Mouse (Mus musculus): ENCODE results near the gene Fam160b1.
A peak's percentile ranks its signal among the peaks of the same experiment; 100 is the strongest.

The Fam160b1 gene

DNA sequence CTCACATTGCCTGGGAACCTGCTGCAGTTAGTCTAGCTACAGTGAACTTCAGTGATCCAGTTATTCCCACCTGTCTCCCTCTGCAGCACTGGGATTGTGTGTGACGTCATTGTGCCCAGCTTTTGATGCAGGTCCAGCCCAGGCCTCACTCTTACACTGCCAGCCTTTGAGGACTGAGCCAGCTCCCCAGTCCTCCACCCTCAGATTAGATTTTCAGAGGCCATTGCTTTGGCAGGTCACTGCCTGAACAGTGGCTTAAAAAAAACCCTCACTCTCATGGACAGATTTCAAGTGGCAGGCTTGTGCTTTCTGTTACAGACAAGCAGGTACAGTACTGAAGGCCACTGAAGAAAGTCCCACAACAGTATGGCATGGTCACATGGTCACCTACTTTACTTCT is 15.8 kb upstream of the Fam160b1 start:
- no peak for DNase-seq (ENCODE audit: low read depth)

DNA sequence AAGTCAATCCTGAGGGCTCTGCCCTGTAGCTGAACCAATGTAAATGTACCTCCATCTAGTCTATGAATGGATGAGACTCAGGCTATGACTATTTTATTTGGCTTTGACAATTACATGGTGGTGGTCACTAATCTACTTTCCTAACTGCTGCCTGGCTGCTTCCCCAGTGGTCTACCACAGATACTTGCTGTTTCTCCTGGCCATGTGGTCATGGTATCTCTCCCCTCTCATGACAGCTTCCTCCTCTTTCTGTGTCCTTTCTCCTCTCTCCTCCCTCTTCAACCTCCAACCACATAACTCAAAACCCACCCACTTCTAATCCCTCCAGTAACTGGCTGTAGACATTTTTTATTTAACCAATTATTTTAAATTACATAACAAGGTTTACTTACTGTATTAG is 11.4 kb upstream of the Fam160b1 start:
- no peak for DNase-seq (ENCODE audit: low read depth)

DNA sequence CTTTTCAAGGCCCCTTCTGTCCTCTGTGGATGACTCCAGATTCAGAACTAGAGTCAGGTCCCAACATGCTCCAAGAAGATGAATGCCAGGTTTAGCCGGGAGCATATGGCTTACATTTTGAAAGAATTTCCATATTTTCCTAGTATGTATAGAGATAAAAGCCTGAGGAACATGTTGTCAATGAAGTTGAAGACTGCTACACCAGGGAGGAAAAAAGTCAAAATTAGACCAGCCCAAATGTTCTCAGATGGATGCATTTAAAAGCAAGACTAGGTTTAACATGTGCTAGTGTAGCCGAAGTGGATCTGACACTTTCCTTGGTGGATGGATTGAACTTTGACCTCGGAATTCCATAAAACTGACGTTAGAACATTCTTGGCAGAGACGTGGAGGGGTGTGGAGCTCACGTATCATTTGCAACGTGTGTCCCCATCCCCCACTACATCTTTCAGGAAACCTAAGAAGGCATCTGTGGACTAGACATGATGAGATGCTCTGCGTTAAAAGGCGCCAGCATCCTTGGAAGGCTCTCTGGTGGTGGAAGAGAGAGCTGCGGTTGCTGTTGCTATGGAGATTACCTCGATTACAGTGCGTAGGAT is 8.0 kb upstream of the Fam160b1 start:
- DNase-seq (ENCODE audit: low read depth): no peak

DNA sequence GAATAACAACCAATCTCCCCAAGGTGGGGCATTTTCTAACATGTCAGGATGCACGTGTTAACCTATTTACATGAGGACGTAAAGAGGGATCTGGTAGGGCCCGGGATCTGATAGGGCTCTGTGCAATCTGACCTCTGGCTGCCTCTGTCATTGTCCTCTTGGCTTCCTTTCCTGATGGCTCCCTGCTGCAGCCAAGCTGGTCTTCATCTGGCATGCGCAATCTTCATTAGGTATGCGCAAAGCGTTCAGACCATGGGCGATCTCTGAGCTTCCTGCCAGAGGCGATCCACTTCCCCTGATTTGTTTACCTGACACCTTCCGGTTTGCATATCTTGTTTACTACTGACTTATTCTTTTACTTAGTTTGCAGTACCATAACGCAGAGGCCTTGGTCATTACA is 7.3 kb upstream of the Fam160b1 start:
- no peak for DNase-seq (ENCODE audit: low read depth)

DNA sequence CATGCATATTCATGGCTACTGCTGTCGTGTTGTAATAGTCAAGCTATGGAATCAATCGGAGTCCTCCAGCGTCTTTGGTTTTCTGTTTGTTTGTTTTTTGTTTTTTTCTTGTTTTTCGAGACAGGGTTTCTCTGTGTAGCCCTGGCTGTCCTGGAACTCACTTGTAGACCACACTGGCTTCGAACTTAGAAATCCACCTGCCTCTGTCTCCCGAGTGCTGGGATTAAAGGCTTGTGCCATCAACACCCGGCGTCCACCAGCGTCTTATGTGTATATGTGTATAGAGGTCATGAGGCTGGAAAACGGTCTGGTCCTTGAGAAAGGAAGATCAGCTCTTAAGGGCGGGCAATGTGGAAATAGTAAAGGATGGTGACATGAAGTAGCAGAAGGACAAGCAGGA is 6.4 kb upstream of the Fam160b1 start:
- DNase-seq (ENCODE audit: low read depth): no peak

DNA sequence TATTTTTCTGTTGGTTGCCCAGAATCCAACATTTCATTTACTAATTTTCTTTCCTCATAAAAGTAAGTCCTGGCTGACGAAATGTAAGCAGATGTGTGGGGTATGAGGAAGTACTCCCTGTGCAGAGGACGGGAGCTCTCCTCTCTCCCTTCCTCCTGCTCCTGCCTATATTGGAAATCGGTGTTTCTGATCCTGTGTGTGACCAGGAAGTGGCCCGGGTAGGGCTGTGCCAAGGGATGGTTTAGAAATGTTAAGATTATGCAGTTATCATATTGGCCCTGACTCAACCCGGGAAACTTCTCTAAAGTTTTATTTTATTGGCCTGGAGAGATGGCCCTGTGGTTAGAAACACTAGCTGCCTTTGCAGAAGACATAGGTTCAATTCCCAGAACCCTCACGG is 5.8 kb upstream of the Fam160b1 start:
- DNase-seq (ENCODE audit: low read depth): peak; percentile 28

DNA sequence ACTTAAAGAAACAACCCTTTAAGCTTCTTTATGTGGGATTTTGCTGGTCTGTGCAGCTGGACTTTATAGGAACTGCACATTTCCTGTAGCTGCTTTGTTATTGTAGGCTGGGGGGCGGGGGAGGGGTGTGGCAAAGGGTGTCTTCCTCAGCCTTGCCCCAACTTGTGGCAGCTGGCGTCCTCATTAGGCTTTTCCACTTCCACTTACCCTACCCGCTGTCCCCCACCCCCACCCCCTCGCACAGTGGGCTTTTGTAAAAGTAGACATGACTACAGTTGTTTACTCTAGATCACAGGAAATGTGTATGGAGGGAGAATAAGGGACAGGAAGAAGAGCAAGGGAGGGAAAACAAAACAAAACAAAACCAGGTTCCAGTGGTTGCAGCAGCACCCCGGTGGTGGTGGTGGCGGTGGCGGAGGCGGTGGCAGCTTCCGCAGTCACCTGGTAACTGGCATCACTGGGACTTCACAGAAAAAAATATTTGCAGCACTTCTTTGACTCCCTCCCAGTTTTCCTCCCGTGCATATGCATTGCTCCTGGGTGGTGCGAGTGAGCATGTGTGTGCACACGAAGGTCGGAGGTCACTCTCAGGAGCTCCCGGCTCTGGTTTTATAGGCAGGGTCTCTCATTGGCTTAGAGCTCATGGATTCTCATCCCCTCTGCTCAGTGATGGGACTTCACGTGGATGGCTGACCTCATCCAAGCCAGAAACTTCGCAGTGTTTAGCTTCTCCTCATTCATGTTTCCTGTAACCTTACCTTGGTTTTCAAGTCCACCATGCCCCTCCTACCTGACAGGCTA is 4.8 kb upstream of the Fam160b1 start:
- peak; percentile 87 for DNase-seq (ENCODE audit: low read depth)

DNA sequence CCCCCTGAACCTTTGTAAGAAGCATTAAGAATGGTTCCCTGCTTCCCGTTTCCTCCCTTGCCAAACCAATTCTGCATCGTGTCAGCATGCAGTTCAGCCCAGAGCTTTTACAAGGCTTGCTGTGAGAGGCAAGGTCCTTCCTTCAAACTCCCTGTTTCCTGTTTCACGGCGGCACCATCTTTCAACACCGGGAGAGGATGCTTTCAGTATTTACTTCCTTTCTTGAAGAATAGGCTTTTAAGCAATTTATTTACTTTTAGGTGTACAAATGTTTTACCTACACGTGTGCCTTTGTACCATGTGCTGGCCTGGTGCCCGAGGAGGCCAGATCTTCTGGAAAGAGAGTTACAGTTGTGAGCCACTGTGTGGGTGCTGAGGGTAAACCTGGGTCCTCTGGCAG is 4.2 kb upstream of the Fam160b1 start:
- peak; percentile 75 for DNase-seq (ENCODE audit: low read depth)

DNA sequence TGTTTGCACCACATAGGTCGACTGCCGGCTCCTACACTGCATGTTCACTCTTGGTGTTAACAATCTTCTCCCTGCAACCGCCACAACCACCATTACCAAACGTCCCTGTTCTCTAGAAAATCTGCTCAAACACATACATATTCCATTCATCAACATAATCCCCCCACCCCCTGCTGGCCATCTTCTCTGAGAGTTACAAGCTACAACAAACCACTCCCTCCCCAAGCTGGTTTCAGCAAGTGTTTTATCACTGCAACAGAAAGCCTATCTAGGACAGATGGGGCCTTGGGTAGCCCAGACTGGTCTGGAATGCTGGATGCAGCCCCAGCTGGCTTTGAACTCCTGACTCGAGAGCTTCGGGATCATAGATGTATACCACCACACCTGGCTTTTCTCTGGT is 3.2 kb upstream of the Fam160b1 start:
- DNase-seq (ENCODE audit: low read depth): peak; percentile 38

DNA sequence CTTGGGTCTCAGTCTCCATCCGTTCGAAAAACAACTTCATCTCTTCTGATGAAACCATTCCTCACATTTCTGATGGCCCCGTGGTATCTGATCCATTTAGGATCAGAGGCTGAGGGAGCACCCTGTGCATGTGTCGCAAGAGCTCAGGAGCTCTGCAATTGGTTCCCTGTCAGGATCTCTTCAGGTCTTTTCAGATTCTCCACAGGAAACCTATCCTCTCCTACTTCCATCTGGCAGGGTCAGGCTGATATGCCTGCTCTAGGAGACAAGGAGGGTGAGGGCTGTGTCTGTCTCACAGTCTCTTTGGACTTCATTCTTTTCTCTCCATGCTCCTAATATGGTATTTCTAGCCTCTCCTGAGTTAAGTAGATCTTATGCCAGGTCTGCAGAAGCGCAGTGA is 2.7 kb upstream of the Fam160b1 start:
- peak; percentile 20 for DNase-seq (ENCODE audit: low read depth)

DNA sequence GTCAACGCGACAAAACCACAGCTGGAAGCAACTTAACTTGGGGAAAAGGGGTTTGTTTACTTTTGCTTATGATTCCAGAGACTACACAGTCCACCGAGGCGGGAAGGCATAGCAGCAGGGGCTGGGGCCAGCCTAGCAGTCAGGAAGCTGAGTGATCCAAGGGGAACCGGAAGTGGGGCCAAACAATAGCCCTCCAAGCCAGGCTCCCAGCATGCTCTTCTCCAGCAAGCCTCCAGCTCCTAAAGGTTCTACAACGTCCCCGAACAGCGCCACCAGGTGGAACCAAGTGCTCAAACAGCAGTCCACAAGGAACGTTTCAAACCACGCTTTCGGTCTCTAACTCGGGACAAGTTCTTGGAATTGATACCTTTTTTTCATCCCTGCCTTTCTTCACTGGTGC is 2.2 kb upstream of the Fam160b1 start:
- peak; percentile 86 for DNase-seq (ENCODE audit: low read depth)

DNA sequence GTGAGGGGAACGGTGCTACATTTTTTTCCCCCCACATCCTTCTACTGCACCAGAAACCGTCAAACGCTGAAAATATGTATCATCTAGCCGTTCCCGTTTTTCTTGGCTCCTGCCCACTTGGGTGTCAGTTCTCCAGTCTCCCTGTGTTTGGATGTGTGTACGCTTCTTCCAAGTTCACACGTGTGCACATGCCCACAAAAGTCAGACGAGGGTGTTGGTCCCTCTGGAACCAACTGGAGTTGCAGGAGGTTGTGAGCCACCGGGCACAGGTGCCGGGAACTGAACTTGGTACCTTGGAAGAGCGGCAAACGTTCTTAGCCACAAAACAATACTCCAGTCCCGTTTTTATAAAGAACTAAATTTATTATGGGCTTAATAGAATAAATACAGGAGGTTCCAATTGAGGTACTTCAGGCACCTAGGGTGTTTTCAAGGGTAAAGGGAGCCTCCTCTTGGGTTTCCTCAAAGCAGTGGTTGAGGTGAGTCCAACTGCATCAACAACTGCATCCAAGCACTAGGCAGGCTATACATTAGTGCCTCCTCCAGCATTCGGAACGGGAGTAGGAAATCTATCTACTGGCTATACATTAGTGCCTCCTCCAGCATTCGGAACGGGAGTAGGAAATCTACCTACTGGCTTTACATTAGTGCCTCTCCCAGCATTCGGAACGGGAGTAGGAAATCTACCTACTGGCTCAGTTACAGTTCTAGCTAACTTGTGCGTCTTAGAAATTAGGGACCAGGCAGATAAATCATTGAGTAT is 1.5 kb upstream of the Fam160b1 start:
- no peak for DNase-seq (ENCODE audit: low read depth)

DNA sequence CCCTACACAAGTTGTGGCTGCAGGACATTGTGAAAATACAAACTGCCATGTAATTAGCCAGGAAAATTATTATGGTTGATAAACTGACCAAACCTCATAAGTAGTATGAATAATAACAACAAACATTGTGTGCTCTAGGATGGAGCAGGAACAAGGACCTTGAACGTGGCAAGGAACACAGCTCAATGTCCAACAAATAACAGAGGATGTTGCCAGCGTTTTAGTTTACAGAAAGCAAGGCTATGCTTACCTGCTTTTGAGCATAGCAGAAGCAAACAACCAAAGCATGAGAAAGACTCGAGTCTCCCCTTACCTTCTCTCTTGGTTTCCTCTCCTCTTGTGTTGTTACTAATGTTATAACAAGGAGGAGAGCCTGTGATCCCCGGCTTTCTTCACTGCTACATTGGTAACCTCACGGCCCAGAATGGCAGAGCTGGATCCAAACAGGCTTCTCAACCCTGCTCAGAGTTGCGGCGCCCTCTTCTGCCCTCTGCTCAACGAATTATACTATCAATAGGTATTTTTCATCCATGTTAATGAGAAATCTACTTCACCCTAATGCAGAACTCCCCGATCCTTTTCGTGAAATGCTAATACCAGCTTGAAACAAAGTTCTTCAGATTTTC is 666 bp upstream of the Fam160b1 start:
- DNase-seq (ENCODE audit: low read depth): no peak

DNA sequence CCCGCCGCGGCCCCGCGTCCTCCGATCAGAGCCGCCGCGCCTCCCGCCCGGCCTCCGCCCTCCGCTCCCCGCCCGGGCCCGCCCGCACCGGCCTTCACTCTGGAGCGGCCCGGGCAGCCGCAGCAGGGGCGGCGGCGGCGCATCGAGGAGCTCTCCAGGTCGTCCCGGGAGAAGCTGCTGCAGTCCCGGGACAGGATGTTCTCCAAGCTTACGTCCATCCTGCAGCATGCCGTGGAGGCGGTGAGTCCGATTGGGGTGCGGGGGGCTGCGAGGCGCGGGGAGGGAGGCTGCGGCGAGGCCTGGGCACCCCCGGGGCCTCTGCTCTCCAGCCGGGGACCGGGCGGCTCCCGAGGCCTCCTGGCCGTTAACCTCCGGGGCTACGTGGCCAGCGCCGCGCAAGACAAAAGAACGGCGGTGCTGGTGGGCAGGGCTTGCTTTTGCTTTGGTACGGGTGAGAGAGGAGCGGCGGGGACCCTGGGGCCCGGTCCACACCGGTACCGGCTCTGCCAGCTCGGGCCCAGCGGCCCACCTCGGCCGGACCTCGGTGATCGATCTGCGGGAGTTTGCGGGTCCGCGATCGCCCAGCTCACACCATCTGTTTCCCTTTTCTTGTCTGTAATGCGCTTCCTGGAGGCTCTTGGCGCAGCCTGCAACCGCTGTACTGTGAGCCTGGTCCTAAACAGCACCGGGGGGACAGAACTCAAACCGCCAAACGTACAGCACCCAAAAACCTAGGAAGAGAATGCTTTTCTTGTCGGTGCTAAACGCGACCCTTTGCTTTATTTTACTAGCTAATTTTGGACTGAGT is 855 bp downstream of the Fam160b1 start:
- peak; percentile 60 for DNase-seq (ENCODE audit: low read depth)

DNA sequence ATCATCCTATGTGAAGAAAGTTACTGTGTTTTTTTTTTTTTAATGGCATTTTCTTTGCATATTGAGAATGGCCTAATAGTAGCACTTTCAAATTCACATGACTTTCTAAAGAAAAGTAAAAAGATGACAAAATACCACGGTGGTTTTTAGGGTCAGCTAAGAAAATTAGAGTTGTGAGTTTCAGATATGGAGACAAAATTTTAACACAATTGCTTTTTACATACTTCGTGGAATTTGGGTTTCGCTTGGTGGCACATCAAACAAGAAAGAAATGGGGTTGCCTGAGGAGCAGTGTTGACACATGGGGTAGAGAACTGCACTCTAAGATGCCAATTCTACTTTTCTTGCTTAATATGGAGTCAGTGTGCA is 1.4 kb downstream of the Fam160b1 start:
- DNase-seq (ENCODE audit: low read depth): peak; percentile 39

DNA sequence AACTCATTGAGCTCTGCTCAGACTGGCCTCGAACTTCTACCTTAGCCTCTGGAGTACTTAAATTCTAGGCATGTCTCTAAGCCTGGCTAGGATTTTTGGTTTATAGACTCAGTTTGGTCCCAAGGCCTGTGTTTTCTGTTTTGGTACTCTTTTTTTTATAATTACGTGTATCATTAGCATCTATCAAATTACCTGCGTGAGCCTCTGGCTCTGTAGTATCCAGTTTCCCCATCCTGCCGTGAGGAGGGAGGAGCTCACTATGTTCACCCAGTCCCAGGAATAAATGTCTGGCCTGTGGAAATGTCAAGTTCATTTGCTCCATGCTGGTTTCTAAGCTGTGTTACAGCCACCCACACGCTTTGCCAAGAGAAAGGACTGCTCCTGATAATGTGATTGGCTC is 2.1 kb downstream of the Fam160b1 start:
- DNase-seq (ENCODE audit: low read depth): no peak

DNA sequence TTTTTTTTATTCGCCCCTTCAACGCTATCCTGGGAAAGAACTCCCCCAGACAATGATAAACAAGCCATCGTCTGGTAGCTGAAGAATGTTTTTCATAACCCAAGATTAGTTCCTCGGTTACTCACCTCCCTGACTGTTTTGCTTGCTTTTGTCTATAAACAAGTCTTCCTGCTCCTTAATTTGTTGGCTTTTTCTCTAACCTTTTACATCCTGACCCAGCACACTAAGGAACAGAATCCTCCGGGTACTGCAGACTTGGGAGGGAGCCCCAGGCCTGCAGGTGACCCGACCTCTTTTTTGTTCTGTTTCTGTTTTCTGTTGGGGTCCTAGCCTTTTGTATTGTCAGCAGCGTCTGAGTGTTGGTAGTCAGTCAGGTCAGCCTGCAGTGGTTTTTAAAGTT is 2.6 kb downstream of the Fam160b1 start:
- no peak for DNase-seq (ENCODE audit: low read depth)

DNA sequence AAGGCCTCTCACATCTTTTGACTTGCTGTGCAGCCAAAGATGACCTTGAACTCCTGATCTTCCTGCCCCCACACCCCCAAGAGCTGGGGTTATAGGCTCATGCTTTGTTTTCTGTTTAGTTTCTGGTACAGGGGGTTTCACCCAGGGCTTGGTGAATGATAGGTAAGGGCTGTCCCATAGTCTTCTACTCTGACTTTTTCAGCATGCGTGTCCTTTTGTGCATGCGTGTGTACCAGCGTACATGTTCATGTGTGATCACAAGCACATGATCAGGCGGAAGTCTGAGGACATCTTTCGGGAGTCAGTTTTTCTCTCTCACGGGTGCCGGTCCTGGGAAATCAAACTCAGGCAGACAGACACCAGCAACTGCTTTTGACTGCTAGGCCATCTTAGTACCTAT is 3.1 kb downstream of the Fam160b1 start:
- DNase-seq (ENCODE audit: low read depth): no peak

DNA sequence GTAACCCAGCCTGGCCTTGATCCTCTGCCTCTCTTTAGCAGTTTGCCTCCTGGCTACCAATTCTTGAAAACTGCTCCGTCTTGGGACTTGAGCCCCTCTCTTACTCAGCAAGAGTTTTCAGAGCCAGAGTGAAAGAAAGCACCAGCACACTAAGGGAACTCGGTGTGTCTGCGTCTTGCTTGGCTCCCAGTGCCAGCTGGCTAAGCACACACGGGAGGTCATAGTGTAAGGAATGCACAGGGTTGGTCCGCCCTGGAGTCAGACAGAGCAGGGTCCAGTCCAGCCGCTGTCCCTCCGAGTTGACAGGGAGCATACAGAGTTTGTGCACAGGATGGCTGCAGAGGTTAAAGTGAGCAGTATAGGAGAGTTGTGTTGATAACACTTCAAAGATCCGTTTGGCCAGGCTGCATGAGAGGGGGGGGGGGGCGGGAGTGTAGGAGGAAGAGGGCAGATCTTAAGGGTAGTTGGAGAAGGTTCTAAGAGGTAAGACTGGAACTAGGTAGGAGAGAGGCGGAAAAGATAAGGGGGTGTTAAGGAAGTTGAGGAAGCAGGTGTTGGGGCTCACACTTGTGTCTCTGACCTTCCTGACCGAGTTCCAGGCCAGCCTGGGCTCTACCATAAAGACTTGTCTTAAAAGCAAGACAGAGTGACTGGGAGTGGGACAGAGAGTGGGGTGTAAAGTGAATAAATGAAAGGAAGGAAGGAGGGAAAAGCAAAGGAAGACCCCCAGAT is 4.6 kb downstream of the Fam160b1 start:
- peak; percentile 19 for DNase-seq (ENCODE audit: low read depth)

DNA sequence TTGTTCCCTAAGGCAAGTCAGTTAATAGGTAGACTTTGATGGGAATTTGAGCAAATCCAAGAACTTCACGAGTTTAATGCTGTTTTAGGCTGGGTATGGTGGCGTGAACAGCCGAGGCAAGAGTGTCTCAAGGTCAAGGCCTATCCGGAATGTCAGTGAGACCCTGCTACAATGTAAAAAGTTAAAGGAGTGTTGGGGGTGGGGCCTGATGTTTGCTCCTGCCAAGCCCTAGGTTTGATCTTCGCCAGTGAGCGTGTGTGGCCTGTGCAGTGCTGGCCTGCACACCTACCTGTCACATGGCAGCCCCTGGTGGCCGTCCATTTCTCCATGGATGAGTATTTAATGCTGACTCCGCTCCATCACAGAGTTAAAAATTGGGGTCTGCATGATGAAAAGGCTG is 5.5 kb downstream of the Fam160b1 start:
- no peak for DNase-seq (ENCODE audit: low read depth)

DNA sequence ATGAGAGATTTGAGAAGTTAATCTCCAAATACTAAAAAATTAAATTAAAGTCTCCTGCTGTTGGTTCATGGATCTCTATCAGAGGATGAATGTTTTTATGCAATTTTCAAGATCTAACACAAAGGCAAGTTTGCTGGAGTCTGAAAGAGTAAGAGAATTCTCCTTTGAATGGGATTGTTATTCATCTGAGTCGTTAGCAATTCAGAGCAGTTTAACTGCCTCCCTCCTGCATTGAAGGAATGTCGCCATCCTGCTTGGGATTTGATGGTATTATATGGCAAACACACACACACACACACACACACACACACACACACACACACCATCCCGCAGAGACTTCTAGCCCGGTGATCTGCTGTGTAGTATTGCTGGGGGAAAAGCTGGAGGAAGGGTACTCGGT is 6.1 kb downstream of the Fam160b1 start:
- no peak for DNase-seq (ENCODE audit: low read depth)

Data from naive thymus-derived CD4-positive, alpha-beta T cell, adult 2 months (primary cell).